Mouse (Mus musculus) heart, adult 8-10 months (tissue): ENCODE data around the gene Slc38a1. TPM values are rescaled to one million over a fixed set of nuclear protein-coding genes. Genes with fewer than 3 reads are reported as not detected.

Source experiments
- DNase-seq: peaks from one replicate; pipeline ENCODE4 v3.0.0; 2022; ENCODE audit warnings: low spot score
- total RNA-seq, 4 experiments: library from RNA; stranded (reverse); gene quantifications; 2 replicates each; pipeline ENCODE4 v1.2.4; 2022

Slc38a1 gene
- total RNA-seq, 4 experiments from 2014 or later, result 3.5 to 7.9 (median 6.1) TPM

GRCm38 (mm10) chr15:96562521-96562920 is 80.2 kb downstream of the Slc38a1 start:
- no peak for DNase-seq

GRCm38 (mm10) chr15:96560576-96561298 is 82.0 kb downstream of the Slc38a1 start:
- DNase-seq, result no peak

GRCm38 (mm10) chr15:96551569-96552380 is 90.9 kb downstream of the Slc38a1 start:
- peak; percentile 72 for DNase-seq

GRCm38 (mm10) chr15:96551107-96551506 is 91.6 kb downstream of the Slc38a1 start:
- DNase-seq, result no peak

- no peak for DNase-seq
Observed at GRCm38 (mm10) chr15:96548363-96548762, 94.3 kb downstream of the Slc38a1 start.

GRCm38 (mm10) chr15:96547256-96548195 is 95.2 kb downstream of the Slc38a1 start:
- no peak for DNase-seq

GRCm38 (mm10) chr15:96543181-96543828 is 99.4 kb downstream of the Slc38a1 start:
- peak; percentile 33 for DNase-seq

GRCm38 (mm10) chr15:96542135-96542534 is 100.6 kb downstream of the Slc38a1 start:
- no peak for DNase-seq

GRCm38 (mm10) chr15:96537272-96537671 is 105.4 kb downstream of the Slc38a1 start:
- no peak for DNase-seq

GRCm38 (mm10) chr15:96536412-96536811 is 106.3 kb downstream of the Slc38a1 start:
- DNase-seq, result no peak

- no peak for DNase-seq
Observed at GRCm38 (mm10) chr15:96527686-96528085, 115.0 kb downstream of the Slc38a1 start.

- DNase-seq, result peak; percentile 15
Observed at GRCm38 (mm10) chr15:96524239-96524738, 118.4 kb downstream of the Slc38a1 start.

Other genes with a start within 250 kb of the Slc38a1 start
- gene Scaf11, start 182.1 kb downstream of the Slc38a1 start, total RNA-seq, result 10 to 100 TPM; 47.1 to 54.5 (median 48.3) TPM
- gene Slc38a2, start 56.8 kb upstream of the Slc38a1 start, total RNA-seq, result 100 to 1,000 TPM in 2 of 4 experiments, 10 to 100 TPM in 2; 90.5 to 215 (median 150) TPM